Mouse (Mus musculus) limb, embryonic 11.5 days (tissue): ENCODE results near the gene Ostm1. TPM values are rescaled to one million over a fixed set of nuclear protein-coding genes. Genes with fewer than 3 reads are reported as not detected.
A peak's percentile ranks its signal among the peaks of the same experiment; 100 is the strongest.

Source experiments
- ATAC-seq: fragments of 200-750 bp; cut with Nextera tagmentation; 2 replicates; pipeline ENCODE4 v1.8.0; 2017; ENCODE audit warnings: low read depth; ENCODE audit not compliant: insufficient number of reproducible peaks, low FRiP score, low TSS enrichment
- DNase-seq: peaks from one replicate; pipeline ENCODE4 v3.0.0-alpha.2; 2015; ENCODE audit warnings: low spot score
- H3K27ac ChIP-seq: fragments of 300-500 bp; sonication (generic); replicated peaks from 2 replicates; pipeline ENCODE4 v1.5.1; 2014; ENCODE audit warnings: low read depth, mild to moderate bottlenecking, low read length
- H3K27me3 ChIP-seq: fragments of 300-500 bp; sonication (generic); 2 replicates; pipeline ENCODE4 v1.6.1; 2014; ENCODE audit warnings: mild to moderate bottlenecking, low read length, mixed read lengths; ENCODE audit not compliant: control insufficient read depth, insufficient read depth
- H3K36me3 ChIP-seq: fragments of 300-500 bp; sonication (generic); 2 replicates; pipeline ENCODE4 v1.6.1; 2014; ENCODE audit warnings: mild to moderate bottlenecking, low read length, moderate library complexity, mixed read lengths; ENCODE audit not compliant: control insufficient read depth, insufficient read depth
- H3K4me1 ChIP-seq: fragments of 300-500 bp; sonication (generic); 2 replicates; pipeline ENCODE4 v1.6.1; 2014; ENCODE audit warnings: low read length, mixed read lengths; ENCODE audit not compliant: control insufficient read depth, insufficient read depth
- H3K4me2 ChIP-seq: fragments of 300-500 bp; sonication (generic); 2 replicates; pipeline ENCODE4 v1.6.1; 2014; ENCODE audit warnings: low read depth, mild to moderate bottlenecking, moderate library complexity; ENCODE audit not compliant: severe bottlenecking
- H3K4me3 ChIP-seq: fragments of 300-500 bp; sonication (generic); 2 replicates; pipeline ENCODE4 v1.5.1; 2014; ENCODE audit warnings: low read depth, low read length
- H3K9ac ChIP-seq: fragments of 300-500 bp; sonication (generic); 2 replicates; pipeline ENCODE4 v1.6.1; 2014; ENCODE audit warnings: mild to moderate bottlenecking, low read length
- H3K9me3 ChIP-seq: fragments of 300-500 bp; sonication (generic); 2 replicates; pipeline ENCODE4 v1.6.1; 2016; ENCODE audit warnings: low read length; ENCODE audit not compliant: control insufficient read depth
- WGBS: fragments of 180-500 bp; shearing (Covaris S2); extraction: QIAGEN DNeasy Blood & Tissue Kit; methylation state at CpG from one replicate; pipeline ENCODE4 v1.1.7; 2014; 5-methylcytosine and 5-hydroxymethylcytosine counted together
- polyA plus RNA-seq: library from polyadenylated mRNA; unstranded; fragments of >200 nt; fragmentation: Nextera tagmentation; extraction: Ambion mirVana; gene quantifications from 2 replicates; pipeline ENCODE4 v1.2.1, GENCODE M21; 2014

Ostm1 gene
- polyA plus RNA-seq, 1 experiment from 2014 or later = 8.0 TPM

- WGBS = 84% methylated on average over 4 of the region's 4 CpGs
- no peak overlapping the region for H3K4me2 ChIP-seq
- H3K9me3 ChIP-seq = no peaks in the 10 kb centered on the region
- no peak overlapping the region for H3K9ac ChIP-seq
- H3K4me3 ChIP-seq = no peak overlapping the region
- H3K27me3 ChIP-seq = peaks cover 3% of the 10 kb centered on the region; the same call in 1 of the 2 replicates
- H3K36me3 ChIP-seq = no peaks in the 10 kb centered on the region
- no peak overlapping the region for H3K27ac ChIP-seq
- no peak for DNase-seq
- no peak for ATAC-seq
- no peaks in the 10 kb centered on the region for H3K4me1 ChIP-seq
Observed at GRCm38 (mm10) chr10:42675571-42675970, 91.9 kb downstream of the Ostm1 start.

DNA sequence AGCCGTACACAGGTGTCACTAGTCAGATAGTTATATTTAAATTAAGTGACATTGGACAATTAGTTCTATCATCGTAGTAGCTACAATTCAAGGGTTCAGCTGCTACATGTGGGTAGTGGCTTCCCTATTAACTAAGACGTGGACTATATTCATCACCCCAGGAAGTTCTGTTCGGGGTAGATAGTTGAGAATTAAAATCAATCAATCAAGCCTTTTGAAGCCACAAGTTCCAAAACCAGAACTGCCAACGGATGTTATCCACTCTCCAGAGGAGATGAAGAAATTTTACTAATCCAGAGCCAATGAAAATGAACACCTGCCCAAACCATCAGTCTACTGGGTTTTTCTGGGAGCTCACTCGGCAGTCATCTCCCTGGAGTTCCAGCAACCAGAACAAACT lies 94.7 kb downstream of the Ostm1 start:
- no peaks in the 10 kb centered on the region for H3K4me1 ChIP-seq
- WGBS = 52% methylated on average over 6 of the region's 6 CpGs

GRCm38 (mm10) chr10:42678755-42679364 lies 95.2 kb downstream of the Ostm1 start:
- under 1% methylated on average over 55 of the region's 56 CpGs for WGBS
- peak; percentile 92 for DNase-seq
- H3K27ac ChIP-seq = no peak overlapping the region
- no peaks in the 10 kb centered on the region for H3K4me1 ChIP-seq
- H3K9me3 ChIP-seq = no peaks in the 10 kb centered on the region
- peak overlapping the region; percentile 62 for H3K4me2 ChIP-seq
- peak; percentile 93 for ATAC-seq
- peak overlapping the region; percentile 85 for H3K4me3 ChIP-seq
- H3K9ac ChIP-seq = peak overlapping the region; percentile 66
- H3K36me3 ChIP-seq = no peaks in the 10 kb centered on the region
- peaks cover 3% of the 10 kb centered on the region; the same call in 1 of the 2 replicates for H3K27me3 ChIP-seq

More for the DNA sequence above, 94.7 kb downstream of the Ostm1 start:
- H3K4me3 ChIP-seq = peak overlapping the region; percentile 85
- H3K9me3 ChIP-seq = no peaks in the 10 kb centered on the region
- H3K4me2 ChIP-seq = peak overlapping the region; percentile 62
- H3K27me3 ChIP-seq = peaks cover 3% of the 10 kb centered on the region; the same call in 1 of the 2 replicates
- H3K27ac ChIP-seq = no peak overlapping the region
- no peaks in the 10 kb centered on the region for H3K36me3 ChIP-seq
- DNase-seq (no peak), ATAC-seq (no peak)
- peak overlapping the region; percentile 66; the same call in 1 of the 2 replicates for H3K9ac ChIP-seq

DNA sequence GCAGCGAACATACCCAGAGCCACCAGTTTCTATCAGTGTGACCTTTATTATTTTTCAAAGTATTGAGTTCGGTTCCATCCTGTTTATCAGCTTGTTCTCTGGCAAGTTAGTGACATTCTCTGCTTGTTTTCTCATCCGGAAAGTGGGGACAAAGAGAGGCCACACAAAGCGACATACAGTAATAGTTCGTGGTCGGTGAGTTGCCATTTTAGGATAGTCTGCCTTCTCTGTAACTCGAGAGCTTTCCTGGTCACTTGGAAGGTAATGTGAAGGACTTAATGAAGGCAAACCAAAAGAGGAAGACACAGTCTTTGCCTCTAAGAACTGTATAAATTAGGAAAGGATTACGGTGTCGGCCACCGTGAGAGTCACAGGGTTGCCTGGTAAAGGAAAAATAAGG lies 96.0 kb downstream of the Ostm1 start:
- no peaks in the 10 kb centered on the region for H3K9me3 ChIP-seq
- DNase-seq = no peak
- peak overlapping the region; percentile 85 for H3K4me3 ChIP-seq
- WGBS = 12% methylated on average over 10 of the region's 10 CpGs
- H3K4me1 ChIP-seq = no peaks in the 10 kb centered on the region
- H3K4me2 ChIP-seq = peak overlapping the region; percentile 62
- H3K9ac ChIP-seq = no peak overlapping the region
- peaks cover 3% of the 10 kb centered on the region; the same call in 1 of the 2 replicates for H3K27me3 ChIP-seq
- no peak for ATAC-seq
- no peak overlapping the region for H3K27ac ChIP-seq
- no peaks in the 10 kb centered on the region for H3K36me3 ChIP-seq

DNA sequence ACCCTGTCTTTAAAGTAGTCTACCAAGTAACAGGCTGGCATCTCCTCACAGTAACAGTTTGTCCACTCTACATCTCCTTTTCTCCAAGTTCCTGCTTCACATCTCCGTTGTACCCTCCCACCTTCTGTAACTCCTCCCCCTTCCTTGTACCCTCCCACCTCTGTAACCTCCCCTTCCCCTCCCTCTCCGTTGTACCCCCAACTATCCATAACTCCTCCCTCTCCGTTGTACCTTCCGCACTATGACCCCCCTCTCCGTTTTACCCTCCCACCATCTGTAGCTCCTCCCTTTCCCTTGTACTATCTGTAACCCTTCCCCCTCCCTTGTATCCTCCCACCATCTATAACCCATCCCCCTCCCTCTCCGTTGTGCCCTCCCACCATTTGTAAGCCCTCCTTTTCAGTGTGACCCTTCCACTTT lies 97.0 kb downstream of the Ostm1 start:
- H3K9me3 ChIP-seq = no peaks in the 10 kb centered on the region
- DNase-seq = no peak
- no peak overlapping the region for H3K4me3 ChIP-seq
- no peak overlapping the region for H3K27ac ChIP-seq
- H3K27me3 ChIP-seq = peaks cover 3% of the 10 kb centered on the region; the same call in 1 of the 2 replicates
- H3K4me2 ChIP-seq = no peak overlapping the region
- H3K4me1 ChIP-seq = no peaks in the 10 kb centered on the region
- no peaks in the 10 kb centered on the region for H3K36me3 ChIP-seq
- no peak overlapping the region for H3K9ac ChIP-seq
- 13% methylated on average over 6 of the region's 6 CpGs for WGBS
- ATAC-seq = no peak

DNA sequence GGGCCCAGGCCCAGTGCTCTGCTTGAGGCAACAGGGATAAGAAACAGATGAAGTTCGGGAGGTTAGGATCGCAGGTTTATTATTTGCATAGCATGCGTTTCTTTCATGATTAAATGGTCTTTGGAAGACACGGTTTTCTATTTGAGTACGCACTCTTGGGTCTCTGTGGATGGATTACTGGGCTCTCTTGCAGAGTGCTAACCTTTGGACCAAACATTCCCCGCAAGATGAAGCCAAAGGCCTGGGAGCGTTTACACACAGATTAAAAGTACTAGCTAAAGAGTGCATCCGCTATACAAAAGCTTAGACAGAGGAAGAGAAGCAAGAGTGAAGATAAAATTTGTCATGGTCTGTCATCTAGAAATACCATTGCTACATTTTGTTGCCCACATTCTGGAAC lies 98.8 kb downstream of the Ostm1 start:
- H3K4me1 ChIP-seq = no peaks in the 10 kb centered on the region
- DNase-seq = no peak
- H3K9me3 ChIP-seq = no peaks in the 10 kb centered on the region
- H3K36me3 ChIP-seq = no peaks in the 10 kb centered on the region
- no peak overlapping the region for H3K4me3 ChIP-seq
- no peak overlapping the region for H3K27ac ChIP-seq
- H3K27me3 ChIP-seq = peaks cover 3% of the 10 kb centered on the region; the same call in 1 of the 2 replicates
- H3K4me2 ChIP-seq = no peak overlapping the region
- ATAC-seq = no peak
- 90% methylated on average over 8 of the region's 8 CpGs for WGBS
- no peak overlapping the region for H3K9ac ChIP-seq

DNA sequence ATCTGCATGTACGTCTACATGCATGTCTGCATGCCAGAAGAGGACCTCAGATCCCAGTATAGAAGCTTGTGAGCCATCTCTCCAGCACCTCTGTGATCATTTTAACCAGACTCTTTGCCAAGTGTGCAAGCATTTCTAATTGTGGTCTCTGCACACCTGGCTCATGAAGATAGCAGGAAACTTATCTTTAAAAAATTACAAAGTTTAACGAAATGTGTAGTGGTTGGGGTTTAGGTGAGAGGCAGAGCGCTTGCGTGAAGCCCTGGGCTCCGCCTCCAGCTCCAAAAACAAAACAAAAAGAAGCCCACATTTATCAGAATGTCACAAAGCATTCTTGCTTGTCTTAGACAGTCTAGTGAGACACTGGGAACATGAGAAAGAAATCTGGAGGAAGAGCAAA lies 104.3 kb downstream of the Ostm1 start:
- WGBS = 88% methylated on average over 5 of the region's 5 CpGs
- Histone ChIP-seq H3K9ac (no peak overlapping the region), H3K36me3 (no peaks in the 10 kb centered on the region), H3K27me3 (no peaks in the 10 kb centered on the region), H3K9me3 (no peaks in the 10 kb centered on the region), H3K27ac (no peak overlapping the region), H3K4me1 (0 out of 2 replicates have a peak, but pooled peaks cover 10% of the 10 kb centered on the region), H3K4me2 (no peak overlapping the region), H3K4me3 (no peak overlapping the region)
- DNase-seq = no peak
- no peak for ATAC-seq

DNA sequence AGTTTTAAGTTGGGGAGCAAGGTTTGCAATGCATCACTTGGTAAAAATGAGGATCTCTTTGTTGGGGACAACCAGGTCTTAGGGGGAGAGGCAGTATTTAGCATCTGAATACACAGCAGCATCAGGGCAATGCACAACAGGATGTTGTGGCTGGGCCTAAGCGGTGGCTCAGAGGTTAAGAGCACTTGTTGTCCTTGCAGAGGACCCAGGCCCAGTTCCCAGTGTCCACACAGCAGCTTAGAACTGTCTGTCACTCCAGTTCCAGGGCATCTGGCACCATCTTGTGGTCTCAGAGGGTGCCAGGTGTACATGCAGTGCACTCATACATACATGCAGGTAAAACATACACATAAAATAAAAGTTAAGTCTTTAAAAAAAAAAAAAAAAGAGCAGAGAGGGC lies 106.1 kb downstream of the Ostm1 start:
- Histone ChIP-seq H3K27ac (no peak overlapping the region), H3K4me3 (no peak overlapping the region), H3K4me1 (0 out of 2 replicates have a peak, but pooled peaks cover 10% of the 10 kb centered on the region), H3K27me3 (no peaks in the 10 kb centered on the region), H3K36me3 (no peaks in the 10 kb centered on the region), H3K9me3 (no peaks in the 10 kb centered on the region), H3K4me2 (no peak overlapping the region), H3K9ac (no peak overlapping the region)
- ATAC-seq = no peak
- no peak for DNase-seq
- WGBS = 76% methylated on average over 1 of the region's 1 CpGs
